Mouse (Mus musculus) G1E (cell line): ENCODE data around the gene B4galnt2. TPM values are rescaled to one million over a fixed set of nuclear protein-coding genes. Genes with fewer than 3 reads are reported as not detected.

ENCODE experiments used
- ATAC-seq: 2 replicates; pipeline ENCODE4 v1.8.0; 2016; ENCODE audit warnings: mild to moderate bottlenecking; ENCODE audit not compliant: insufficient number of reproducible peaks, poor library complexity, low FRiP score, severe bottlenecking; ENCODE audit errors: extremely low read depth
- DNase-seq: peaks from one replicate; pipeline ENCODE4 v3.0.0; 2012; ENCODE audit warnings: low spot score
- H3K27me3 ChIP-seq: 2 replicates; pipeline ENCODE4 v1.6.1; 2012; ENCODE audit warnings: mild to moderate bottlenecking, low read length, inconsistent platforms; ENCODE audit not compliant: insufficient read depth
- H3K36me3 ChIP-seq: replicated peaks from 2 replicates; pipeline ENCODE3; 2012; ENCODE audit warnings: mild to moderate bottlenecking, inconsistent platforms
- H3K4me1 ChIP-seq: 2 replicates; pipeline ENCODE4 v1.6.1; 2012; ENCODE audit warnings: low read depth, low read length, inconsistent platforms, mixed read lengths; ENCODE audit not compliant: insufficient read depth
- H3K4me3 ChIP-seq: 2 replicates; pipeline ENCODE4 v1.5.1; 2012; ENCODE audit warnings: low read depth, mild to moderate bottlenecking, inconsistent platforms, low read length, moderate library complexity, mixed read lengths
- H3K9me3 ChIP-seq: replicated peaks from 2 replicates; pipeline ENCODE4 v1.6.1; 2012; ENCODE audit warnings: inconsistent platforms
- CTCF ChIP-seq: IDR thresholded peaks from 2 replicates; pipeline ENCODE4 v1.5.1; 2012; ENCODE audit warnings: low read depth, low read length, inconsistent platforms, mixed read lengths
- GATA1 ChIP-seq: IDR thresholded peaks from 2 replicates; pipeline ENCODE4 v1.6.1; 2012; ENCODE audit warnings: borderline replicate concordance, low read length, inconsistent platforms, mixed read lengths
- GATA2 ChIP-seq: IDR thresholded peaks from 2 replicates; pipeline ENCODE4 v1.6.1; 2012; ENCODE audit warnings: low read depth, low read length, inconsistent platforms, borderline replicate concordance
- POLR2AphosphoS5 ChIP-seq: IDR thresholded peaks from 2 replicates; pipeline ENCODE4 v1.6.1; 2012; ENCODE audit warnings: low read depth, low read length, inconsistent platforms; ENCODE audit not compliant: insufficient replicate concordance
- TAL1 ChIP-seq: conservative IDR thresholded peaks from 2 replicates; pipeline ENCODE4 v1.6.1; 2012; ENCODE audit warnings: low read depth, low read length, inconsistent platforms, mixed read lengths
- polyA plus RNA-seq: library from polyadenylated mRNA; stranded (reverse); fragments of >175 nt; gene quantifications from 2 replicates; pipeline ENCODE4 v1.2.3, GENCODE M21; 2012
- total RNA-seq, 2 experiments: library from RNA; stranded (forward) in 1 of 2; stranded (reverse) in 1 of 2; fragments of 200-1000 nt in 1 of 2; fragments of >200 nt in 1 of 2; fragmentation: Nextera tagmentation in 1 of 2; gene quantifications; 2 replicates each; pipeline ENCODE4 v1.2.3; 2014 to 2017

The B4galnt2 gene
- total and polyA plus RNA-seq, 3 experiments: 0.05 TPM; not detected in 2

GRCm38 (mm10) chr11:95921991-95922621 lies 7.4 kb upstream of the B4galnt2 start:
- no peak overlapping the region for H3K4me3 ChIP-seq
- ATAC-seq: no peak
- peaks cover 3% of the 10 kb centered on the region; the same call in 1 of the 2 replicates for H3K4me1 ChIP-seq
- H3K27me3 ChIP-seq: peaks cover 24% of the 10 kb centered on the region
- no peak for DNase-seq
- H3K9me3 ChIP-seq: peaks cover 6% of the 10 kb centered on the region
- no peak for TF ChIP-seq GATA1
- no peak for TF ChIP-seq CTCF
- H3K36me3 ChIP-seq: no peaks in the 10 kb centered on the region

- no peak for ATAC-seq
- Histone ChIP-seq H3K27me3 (peaks cover 58% of the 10 kb centered on the region), H3K4me3 (no peak overlapping the region), H3K9me3 (no peaks in the 10 kb centered on the region), H3K4me1 (peaks cover 8% of the 10 kb centered on the region), H3K36me3 (no peaks in the 10 kb centered on the region)
- TF ChIP-seq GATA1: no peak
- TF ChIP-seq CTCF: no peak
- TF ChIP-seq GATA2: no peak
- TF ChIP-seq TAL1: no peak
- TF ChIP-seq POLR2AphosphoS5: no peak
- no peak for DNase-seq
Observed at GRCm38 (mm10) chr11:95916426-95916825, 1.7 kb upstream of the B4galnt2 start.

GRCm38 (mm10) chr11:95915006-95915710 lies 467 bp upstream of the B4galnt2 start:
- DNase-seq (no peak), ATAC-seq (no peak)
- H3K4me1 ChIP-seq: peaks cover 11% of the 10 kb centered on the region
- H3K4me3 ChIP-seq: no peak overlapping the region
- H3K36me3 ChIP-seq: no peaks in the 10 kb centered on the region
- TF ChIP-seq TAL1 (no peak), POLR2AphosphoS5 (no peak), CTCF (no peak), GATA1 (no peak), GATA2 (no peak)
- peaks cover 52% of the 10 kb centered on the region for H3K27me3 ChIP-seq
- H3K9me3 ChIP-seq: no peaks in the 10 kb centered on the region

GRCm38 (mm10) chr11:95913959-95914566 lies 628 bp downstream of the B4galnt2 start:
- Histone ChIP-seq H3K9me3 (no peaks in the 10 kb centered on the region), H3K4me1 (peaks cover 11% of the 10 kb centered on the region), H3K36me3 (no peaks in the 10 kb centered on the region), H3K4me3 (no peak overlapping the region), H3K27me3 (peaks cover 52% of the 10 kb centered on the region)
- DNase-seq (no peak), ATAC-seq (no peak)
- TF ChIP-seq GATA1 (no peak), GATA2 (no peak), CTCF (no peak), TAL1 (no peak), POLR2AphosphoS5 (no peak)

- no peak for DNase-seq
- Histone ChIP-seq H3K27me3 (peaks cover 54% of the 10 kb centered on the region), H3K4me1 (peaks cover 11% of the 10 kb centered on the region)
Observed at GRCm38 (mm10) chr11:95911579-95911978, 3.1 kb downstream of the B4galnt2 start.

GRCm38 (mm10) chr11:95907805-95908524 lies 6.7 kb downstream of the B4galnt2 start:
- no peak overlapping the region for H3K4me3 ChIP-seq
- ATAC-seq (no peak), DNase-seq (no peak)
- H3K4me1 ChIP-seq: peaks cover 13% of the 10 kb centered on the region
- TF ChIP-seq CTCF: no peak
- TF ChIP-seq TAL1: no peak
- no peak for TF ChIP-seq GATA1
- no peak for TF ChIP-seq GATA2
- TF ChIP-seq POLR2AphosphoS5: no peak
- no peaks in the 10 kb centered on the region for H3K9me3 ChIP-seq
- H3K27me3 ChIP-seq: peaks cover 29% of the 10 kb centered on the region
- H3K36me3 ChIP-seq: no peaks in the 10 kb centered on the region

More at GRCm38 (mm10) chr11:95911579-95911978, 3.1 kb downstream of the B4galnt2 start:
- H3K4me3 ChIP-seq: no peak overlapping the region
- no peak for ATAC-seq
- TF ChIP-seq CTCF (no peak), GATA1 (no peak), POLR2AphosphoS5 (no peak), TAL1 (no peak), GATA2 (no peak)
- no peaks in the 10 kb centered on the region for H3K9me3 ChIP-seq
- no peaks in the 10 kb centered on the region for H3K36me3 ChIP-seq
